Mouse (Mus musculus) spleen, adult 2 months (tissue): Measurements from ENCODE around the gene Jup. TPM values are rescaled to one million over a fixed set of nuclear protein-coding genes. Genes with fewer than 3 reads are reported as not detected.
"Not testable (repeated sequence)": the region's sequence is repeated elsewhere in the genome, so short reads cannot be mapped to it uniquely, and the experiment has no call there.

ENCODE experiments used
- DNase-seq, 2 experiments: peaks; one replicate each; pipeline versions ENCODE4 v3.0.0 to v3.0.0-alpha.2; 2012 to 2021; ENCODE audit warnings: low spot score in 2 of 2, low read depth in 1 of 2
- H3K27ac ChIP-seq: fragments of 200-500 bp; 2 replicates; pipeline ENCODE4 v1.5.1; 2012; ENCODE audit warnings: low read length, inconsistent platforms; ENCODE audit not compliant: insufficient read depth
- H3K27me3 ChIP-seq: fragments of 200-500 bp; 2 replicates; pipeline ENCODE4 v1.6.1; 2012; ENCODE audit warnings: mild to moderate bottlenecking, moderate library complexity, low read length, inconsistent platforms; ENCODE audit not compliant: control insufficient read depth, insufficient read depth
- H3K36me3 ChIP-seq: fragments of 200-500 bp; 2 replicates; pipeline ENCODE4 v1.6.1; 2012; ENCODE audit warnings: mild to moderate bottlenecking, low read length, inconsistent platforms; ENCODE audit not compliant: control insufficient read depth, insufficient read depth
- H3K4me1 ChIP-seq: fragments of 200-500 bp; 2 replicates; pipeline ENCODE4 v1.6.1; 2011; ENCODE audit warnings: inconsistent platforms; ENCODE audit not compliant: control insufficient read depth, insufficient read depth, insufficient read length
- H3K4me3 ChIP-seq: fragments of 200-500 bp; 2 replicates; pipeline ENCODE4 v1.5.1; 2011; ENCODE audit warnings: mild to moderate bottlenecking, inconsistent platforms; ENCODE audit not compliant: insufficient read depth, insufficient read length; ENCODE audit errors: extremely low read depth
- CTCF ChIP-seq: fragments of 200-500 bp; IDR thresholded peaks from 2 replicates; pipeline ENCODE4 v1.5.1; 2011; ENCODE audit warnings: mild to moderate bottlenecking, inconsistent platforms; ENCODE audit not compliant: insufficient read depth, insufficient read length, insufficient replicate concordance; ENCODE audit errors: extremely low read depth
- POLR2A ChIP-seq: fragments of 200-500 bp; IDR thresholded peaks from 2 replicates; pipeline ENCODE4 v1.6.1; 2011; ENCODE audit warnings: low read depth, low read length, inconsistent platforms
- WGBS: fragments of 180-500 bp; shearing (Covaris S2); methylation state at CpG from one replicate; pipeline ENCODE4 v1.1.7; 2018; 5-methylcytosine and 5-hydroxymethylcytosine counted together
- polyA plus RNA-seq: library from polyadenylated mRNA; depleted of rRNA; stranded (reverse); fragments of >200 nt; gene quantifications from 2 replicates; pipeline ENCODE4 v1.2.3, GENCODE M21; 2012; rRNA removed

Jup gene
- polyA plus RNA-seq, 1 experiment = 84.5 TPM

- Histone ChIP-seq H3K36me3 (peaks cover 14% of the 10 kb centered on the region), H3K4me1 (no peaks in the 10 kb centered on the region), H3K27ac (no peak overlapping the region), H3K27me3 (no peaks in the 10 kb centered on the region), H3K4me3 (no peak overlapping the region)
- DNase-seq = peak; percentile 41 to 53
- TF ChIP-seq CTCF (peak; percentile 55; the same call in 1 of the 2 replicates), POLR2A (no peak)
- 26% methylated on average over 3 of the region's 3 CpGs for WGBS
These were observed 74.0 kb downstream of the Jup start for GRCm38 (mm10) chr11:100323578-100323977.

- H3K27me3 ChIP-seq = no peaks in the 10 kb centered on the region
- H3K36me3 ChIP-seq = peaks cover 14% of the 10 kb centered on the region
- H3K4me3 ChIP-seq = no peak overlapping the region
- 86% methylated on average over 3 of the region's 3 CpGs for WGBS
- DNase-seq = no peak
- no peak overlapping the region for H3K27ac ChIP-seq
- no peak for TF ChIP-seq POLR2A
- no peak for TF ChIP-seq CTCF
- no peaks in the 10 kb centered on the region for H3K4me1 ChIP-seq
These were observed 74.8 kb downstream of the Jup start for GRCm38 (mm10) chr11:100322591-100323258.

- H3K4me3 ChIP-seq, H3K27ac ChIP-seq, H3K4me1 ChIP-seq, H3K27me3 ChIP-seq, DNase-seq: not testable (repeated sequence)
- 82% methylated on average over 7 of the region's 7 CpGs for WGBS
- peaks cover 14% of the 10 kb centered on the region for H3K36me3 ChIP-seq
These were observed 75.9 kb downstream of the Jup start for GRCm38 (mm10) chr11:100321479-100322305.

GRCm38 (mm10) chr11:100320701-100321410 is 76.7 kb downstream of the Jup start:
- Histone ChIP-seq H3K4me3 (peak overlapping the region; percentile 82), H3K36me3 (peaks cover 14% of the 10 kb centered on the region), H3K27ac (peak overlapping the region; percentile 28; the same call in 1 of the 2 replicates)
- not testable (repeated sequence) for H3K4me1 ChIP-seq, DNase-seq, H3K27me3 ChIP-seq
- WGBS = 14% methylated on average over 11 of the region's 11 CpGs

DNA sequence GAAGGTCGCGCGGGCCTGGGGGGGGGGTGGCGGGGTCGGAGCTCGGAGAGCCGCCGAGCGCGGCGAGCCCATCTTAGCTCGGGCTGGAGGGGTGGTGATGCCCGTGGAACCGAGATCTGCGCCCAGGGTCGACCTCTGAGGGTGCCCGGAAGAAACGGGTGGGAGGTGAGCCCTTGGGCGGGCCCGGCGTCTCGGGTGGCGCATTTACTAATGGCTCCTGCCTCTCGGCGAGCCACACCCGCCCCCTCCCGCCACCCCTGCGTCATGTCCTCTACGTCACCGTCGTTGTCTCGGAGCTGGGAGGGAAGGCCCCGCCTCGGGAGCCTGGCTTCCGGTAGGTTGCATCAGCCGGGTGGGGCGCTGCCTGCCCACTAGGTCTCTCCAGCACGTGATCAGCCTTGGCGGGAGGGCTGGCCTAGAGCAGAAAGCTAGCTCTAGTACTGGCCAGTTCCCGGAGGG is 77.4 kb downstream of the Jup start:
- Histone ChIP-seq H3K36me3 (peaks cover 14% of the 10 kb centered on the region), H3K27me3 (no peaks in the 10 kb centered on the region), H3K4me1 (no peaks in the 10 kb centered on the region), H3K4me3 (peak overlapping the region; percentile 82), H3K27ac (peak overlapping the region; percentile 97)
- DNase-seq = peak; percentile 92 to 95
- TF ChIP-seq POLR2A (peak; percentile 80), CTCF (no peak)
- WGBS = under 1% methylated on average over 38 of the region's 40 CpGs

DNA sequence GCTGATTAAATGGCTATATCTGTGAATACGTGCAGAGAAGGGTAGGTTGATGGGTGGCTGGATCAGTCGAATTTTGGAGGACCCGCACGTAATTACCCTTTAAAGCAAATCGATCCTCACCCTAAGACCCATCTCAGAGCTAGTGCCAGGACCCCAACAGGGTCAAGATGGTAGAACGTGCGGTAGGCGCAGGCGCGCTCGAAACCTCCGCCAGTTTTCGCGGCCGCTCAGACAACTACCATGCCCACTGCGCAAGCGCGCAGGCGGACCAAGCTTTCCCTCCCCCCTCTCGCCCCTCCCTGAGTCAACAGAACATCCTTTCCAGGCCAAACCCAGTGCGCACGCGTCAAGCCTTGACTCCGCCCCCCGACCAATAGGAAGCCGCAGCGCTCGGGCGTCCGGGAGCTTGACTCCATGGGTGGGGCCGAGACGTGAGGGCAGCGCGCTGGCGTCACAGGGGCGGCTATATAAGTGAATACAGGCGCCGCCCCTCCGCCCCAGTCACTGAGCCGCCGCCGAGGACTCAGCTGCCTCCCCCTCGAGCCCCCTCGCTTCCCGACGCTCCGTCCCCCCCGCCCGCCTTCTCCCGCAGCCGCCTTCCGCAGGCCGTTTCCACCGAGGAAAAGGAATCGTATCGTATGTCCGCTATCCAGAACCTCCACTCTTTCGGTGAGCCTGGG is 77.9 kb downstream of the Jup start, which contains the start of gene Eif1:
TSS of gene Eif1 (plus strand) at position 394 of the 680 bp plus-strand sequence.
- DNase-seq = peak; percentile 99 to 100
- Histone ChIP-seq H3K4me1 (no peaks in the 10 kb centered on the region), H3K27me3 (no peaks in the 10 kb centered on the region), H3K36me3 (peaks cover 14% of the 10 kb centered on the region), H3K27ac (peak within 1 kb of the TSS; percentile 97), H3K4me3 (peak within 1 kb of the TSS; percentile 82)
- TF ChIP-seq POLR2A = peak; percentile 74
- no peak for TF ChIP-seq CTCF
- under 1% methylated on average over 52 of the region's 58 CpGs for WGBS

Other genes starting within 250 kb of the Jup start
- gene Krt19, start 249.1 kb downstream of the Jup start, polyA plus RNA-seq = 3.2 and 4.9 TPM in 2 replicates
- gene Krt9, start 204.5 kb downstream of the Jup start, polyA plus RNA-seq = not detected in 2 replicates
- gene Krt14, start 190.2 kb downstream of the Jup start, polyA plus RNA-seq = 0.20 TPM in 1 of 2 replicates, not detected in the other
- gene Krt16, start 148.9 kb downstream of the Jup start, polyA plus RNA-seq = not detected in 2 replicates
- not detected in 2 replicates for gene Krt17, start 136.7 kb downstream of the Jup start, polyA plus RNA-seq
- not detected in 2 replicates for gene Krt42, start 127.9 kb downstream of the Jup start, polyA plus RNA-seq
- 74.0 and 83.2 TPM in 2 replicates for gene Eif1, start 77.9 kb downstream of the Jup start, polyA plus RNA-seq
- gene Gast, start 63.4 kb downstream of the Jup start, polyA plus RNA-seq = not detected in 2 replicates
- 22.0 and 24.7 TPM in 2 replicates for gene Hap1, start 41.6 kb downstream of the Jup start, polyA plus RNA-seq
- gene P3h4, start 17.1 kb upstream of the Jup start, polyA plus RNA-seq = 6.7 and 11.1 TPM in 2 replicates
- gene Fkbp10, start 17.9 kb upstream of the Jup start, polyA plus RNA-seq = 14.9 and 16.7 TPM in 2 replicates
- gene Nt5c3b, start 44.0 kb upstream of the Jup start, polyA plus RNA-seq = 28.8 and 40.8 TPM in 2 replicates
- gene Klhl10, start 44.2 kb upstream of the Jup start, polyA plus RNA-seq = 0.18 and 0.27 TPM in 2 replicates
- gene Klhl11, start 75.0 kb upstream of the Jup start, polyA plus RNA-seq = 2.6 and 4.2 TPM in 2 replicates
- 57.4 and 58.6 TPM in 2 replicates for gene Acly, start 130.2 kb upstream of the Jup start, polyA plus RNA-seq
- gene Ttc25, start 147.8 kb upstream of the Jup start, polyA plus RNA-seq = 0.04 and 0.07 TPM in 2 replicates
- gene Cnp, start 177.1 kb upstream of the Jup start, polyA plus RNA-seq = 97.4 and 120 TPM in 2 replicates
- 39.5 and 48.9 TPM in 2 replicates for gene Nkiras2, start 221.5 kb upstream of the Jup start, polyA plus RNA-seq
- 43.9 and 53.7 TPM in 2 replicates for gene Dnajc7, start 222.4 kb upstream of the Jup start, polyA plus RNA-seq